Mouse (Mus musculus) heart, postnatal 0 days (tissue): ENCODE measurements around the gene 1700014D04Rik. TPM values are rescaled to one million over a fixed set of nuclear protein-coding genes. Genes with fewer than 3 reads are reported as not detected.
A peak's percentile ranks its signal among the peaks of the same experiment; 100 is the strongest.
"Not testable (repeated sequence)": the region's sequence is repeated elsewhere in the genome, so short reads cannot be mapped to it uniquely, and the experiment has no call there.

Experiments used
- ATAC-seq: fragments of 200-750 bp; cut with Nextera tagmentation; 2 replicates; pipeline ENCODE4 v1.8.0; 2017; ENCODE audit warnings: low read depth, moderate number of reproducible peaks, moderate library complexity; ENCODE audit not compliant: insufficient read depth
- DNase-seq: peaks from one replicate; pipeline ENCODE4 v3.0.0-alpha.2; 2016; ENCODE audit warnings: low spot score
- H3K27ac ChIP-seq: fragments of 300-500 bp; sonication (generic); 2 replicates; pipeline ENCODE4 v1.5.1; 2014; ENCODE audit warnings: low read depth, mild to moderate bottlenecking
- H3K27me3 ChIP-seq: fragments of 300-500 bp; sonication (generic); 2 replicates; pipeline ENCODE4 v1.6.1; 2014; ENCODE audit warnings: low read length, mixed read lengths; ENCODE audit not compliant: control insufficient read depth, insufficient read depth
- H3K36me3 ChIP-seq: fragments of 300-500 bp; sonication (generic); replicated peaks from 2 replicates; pipeline ENCODE4 v1.6.1; 2014; ENCODE audit warnings: low read length, mixed read lengths; ENCODE audit not compliant: control insufficient read depth, insufficient read depth
- H3K4me1 ChIP-seq: fragments of 300-500 bp; sonication (generic); 2 replicates; pipeline ENCODE4 v1.6.1; 2014; ENCODE audit warnings: antibody characterized with exemption; ENCODE audit not compliant: control insufficient read depth, insufficient read depth
- H3K4me2 ChIP-seq: fragments of 300-500 bp; sonication (generic); 2 replicates; pipeline ENCODE4 v1.6.1; 2014; ENCODE audit warnings: low read depth, mild to moderate bottlenecking, low read length, moderate library complexity
- H3K4me3 ChIP-seq: fragments of 300-500 bp; sonication (generic); 2 replicates; pipeline ENCODE4 v1.5.1; 2014; ENCODE audit warnings: low read depth, low read length
- H3K9ac ChIP-seq: fragments of 300-500 bp; sonication (generic); replicated peaks from 2 replicates; pipeline ENCODE4 v1.6.1; 2014; ENCODE audit warnings: low read depth, low read length, mixed read lengths
- H3K9me3 ChIP-seq: fragments of 300-500 bp; sonication (generic); replicated peaks from 2 replicates; pipeline ENCODE4 v1.6.1; 2016; ENCODE audit warnings: low read length; ENCODE audit not compliant: control insufficient read depth
- CTCF ChIP-seq: IDR thresholded peaks from 2 replicates; pipeline ENCODE4 v1.5.1; 2016; ENCODE audit warnings: antibody characterized with exemption, control low read depth, low read depth
- EP300 ChIP-seq: IDR thresholded peaks from 2 replicates; pipeline ENCODE4 v1.6.1; 2016; ENCODE audit warnings: antibody characterized with exemption, low read depth
- whole genome bisulfite sequencing: fragments of 180-500 bp; shearing (Covaris S2); extraction: QIAGEN DNeasy Blood & Tissue Kit; methylation state at CpG from one replicate; pipeline ENCODE4 v1.1.7; 2014; 5-methylcytosine and 5-hydroxymethylcytosine counted together
- polyA plus RNA-seq: library from polyadenylated mRNA; unstranded; fragments of >200 nt; fragmentation: Nextera tagmentation; extraction: Ambion mirVana; gene quantifications from 2 replicates; pipeline ENCODE4 v1.2.1, GENCODE M21; 2015
- total RNA-seq: library from RNA; depleted of rRNA; stranded (reverse); fragments of >200 nt; gene quantifications from 2 replicates; pipeline ENCODE4 v1.2.3, GENCODE M21; 2014; ENCODE audit warnings: low replicate concordance

Gene 1700014D04Rik
- total and polyA plus RNA-seq, 2 experiments from 2014 or later: not detected

GRCm38 (mm10) chr13:59710230-59710629 is 36.3 kb downstream of the 1700014D04Rik start, which contains the start of gene Spata31d1a:
Spata31d1a (minus strand) TSS chr13:59710330.
- H3K27me3 ChIP-seq: no peaks in the 10 kb centered on the region
- TF ChIP-seq CTCF (no peak), EP300 (no peak)
- no peaks in the 10 kb centered on the region for H3K4me1 ChIP-seq
- no peaks in the 10 kb centered on the region for H3K9me3 ChIP-seq
- DNase-seq (no peak), ATAC-seq (no peak)
- no peaks in the 10 kb centered on the region for H3K36me3 ChIP-seq
- H3K4me2 ChIP-seq: no peak within 1 kb of the TSS
- 83% methylated on average over 15 of the region's 15 CpGs for WGBS
- H3K27ac ChIP-seq: no peak within 1 kb of the TSS
- H3K9ac ChIP-seq: no peak within 1 kb of the TSS
- no peak within 1 kb of the TSS for H3K4me3 ChIP-seq

- WGBS: 30% methylated on average over 12 of the region's 12 CpGs
- DNase-seq (peak; percentile 13), ATAC-seq (peak; percentile 54; the same call in 1 of the 2 replicates)
- H3K9me3 ChIP-seq: no peaks in the 10 kb centered on the region
- H3K4me2 ChIP-seq: peak overlapping the region; percentile 18; the same call in 1 of the 2 replicates
- TF ChIP-seq CTCF (peak; percentile 50), EP300 (no peak)
- H3K36me3 ChIP-seq: no peaks in the 10 kb centered on the region
- 0 out of 2 replicates have a peak, but pooled peaks cover 4% of the 10 kb centered on the region for H3K27me3 ChIP-seq
- H3K9ac ChIP-seq: no peak overlapping the region
- H3K4me3 ChIP-seq: no peak overlapping the region
- no peak overlapping the region for H3K27ac ChIP-seq
- no peaks in the 10 kb centered on the region for H3K4me1 ChIP-seq
Observed at GRCm38 (mm10) chr13:59704562-59704961, 42.0 kb downstream of the 1700014D04Rik start.

- no peak overlapping the region for H3K27ac ChIP-seq
- H3K4me1 ChIP-seq: no peaks in the 10 kb centered on the region
- no peaks in the 10 kb centered on the region for H3K36me3 ChIP-seq
- 0 out of 2 replicates have a peak, but pooled peaks cover 4% of the 10 kb centered on the region for H3K27me3 ChIP-seq
- WGBS: 71% methylated on average over 12 of the region's 12 CpGs
- TF ChIP-seq EP300 (no peak), CTCF (no peak)
- no peak overlapping the region for H3K4me3 ChIP-seq
- no peak for ATAC-seq
- DNase-seq: no peak
- no peaks in the 10 kb centered on the region for H3K9me3 ChIP-seq
- no peak overlapping the region for H3K4me2 ChIP-seq
- H3K9ac ChIP-seq: no peak overlapping the region
Observed at GRCm38 (mm10) chr13:59703514-59703913, 43.0 kb downstream of the 1700014D04Rik start.

- not testable (repeated sequence) for H3K36me3 ChIP-seq, H3K4me3 ChIP-seq, H3K9me3 ChIP-seq, H3K27ac ChIP-seq, H3K4me1 ChIP-seq, DNase-seq, H3K4me2 ChIP-seq, H3K9ac ChIP-seq, H3K27me3 ChIP-seq
- 41% methylated on average over 1 of the region's 1 CpGs for WGBS
- ATAC-seq: peak; percentile 60
Observed at GRCm38 (mm10) chr13:59700137-59700536, 46.4 kb downstream of the 1700014D04Rik start.

GRCm38 (mm10) chr13:59699131-59699530 is 47.4 kb downstream of the 1700014D04Rik start:
- Histone ChIP-seq H3K4me1 (no peaks in the 10 kb centered on the region), H3K9me3 (no peaks in the 10 kb centered on the region), H3K27ac (no peak overlapping the region), H3K4me3 (no peak overlapping the region), H3K9ac (no peak overlapping the region), H3K4me2 (no peak overlapping the region), H3K27me3 (0 out of 2 replicates have a peak, but pooled peaks cover 4% of the 10 kb centered on the region), H3K36me3 (no peaks in the 10 kb centered on the region)
- TF ChIP-seq CTCF (no peak), EP300 (no peak)
- DNase-seq (no peak), ATAC-seq (no peak)
- WGBS: 91% methylated on average over 8 of the region's 8 CpGs

- Histone ChIP-seq H3K4me1 (no peaks in the 10 kb centered on the region), H3K9ac (no peak overlapping the region), H3K36me3 (no peaks in the 10 kb centered on the region), H3K4me2 (no peak overlapping the region), H3K27ac (no peak overlapping the region), H3K4me3 (no peak overlapping the region), H3K9me3 (no peaks in the 10 kb centered on the region), H3K27me3 (no peaks in the 10 kb centered on the region)
- TF ChIP-seq EP300 (no peak), CTCF (no peak)
- no peak for DNase-seq
- no peak for ATAC-seq
- 84% methylated on average over 7 of the region's 7 CpGs for WGBS
Observed at GRCm38 (mm10) chr13:59695781-59696180, 50.8 kb downstream of the 1700014D04Rik start.
